Mouse (Mus musculus): Measurements from ENCODE around the gene Kif5a.

The Kif5a gene

GRCm38 (mm10) chr10:127264336-127264735 lies 1.2 kb upstream of the Kif5a start:
- DNase-seq = no peak

- no peak for DNase-seq
These were observed 483 bp upstream of the Kif5a start for GRCm38 (mm10) chr10:127263631-127264030.

GRCm38 (mm10) chr10:127261706-127262547 lies 1.2 kb downstream of the Kif5a start:
- no peak for DNase-seq

- DNase-seq = no peak
These were observed 4.7 kb downstream of the Kif5a start for GRCm38 (mm10) chr10:127258489-127258888.

- DNase-seq = no peak
These were observed 5.4 kb downstream of the Kif5a start for GRCm38 (mm10) chr10:127257790-127258189.

- DNase-seq = no peak
These were observed 7.4 kb downstream of the Kif5a start for GRCm38 (mm10) chr10:127255625-127256345.

- no peak for DNase-seq
These were observed 12.3 kb downstream of the Kif5a start for GRCm38 (mm10) chr10:127250810-127251209.

GRCm38 (mm10) chr10:127238241-127238824 lies 24.8 kb downstream of the Kif5a start:
- no peak for DNase-seq

- DNase-seq = no peak
These were observed 26.6 kb downstream of the Kif5a start for GRCm38 (mm10) chr10:127236541-127236940.

- peak; percentile 36 for DNase-seq
These were observed 30.0 kb downstream of the Kif5a start for GRCm38 (mm10) chr10:127233141-127233540.

GRCm38 (mm10) chr10:127231741-127232140 lies 31.4 kb downstream of the Kif5a start:
- DNase-seq = no peak

- DNase-seq = no peak
These were observed 32.5 kb downstream of the Kif5a start for GRCm38 (mm10) chr10:127230693-127231092.

GRCm38 (mm10) chr10:127228897-127229296 lies 34.3 kb downstream of the Kif5a start:
- DNase-seq = peak; percentile 58

GRCm38 (mm10) chr10:127227163-127227562 lies 36.0 kb downstream of the Kif5a start:
- no peak for DNase-seq

GRCm38 (mm10) chr10:127226318-127226895 lies 36.7 kb downstream of the Kif5a start:
- DNase-seq = no peak

- DNase-seq = peak; percentile 28
These were observed 37.4 kb downstream of the Kif5a start for GRCm38 (mm10) chr10:127225732-127226131.

- DNase-seq = no peak
These were observed 37.9 kb downstream of the Kif5a start for GRCm38 (mm10) chr10:127225213-127225612.

- DNase-seq = no peak
These were observed 44.8 kb downstream of the Kif5a start for GRCm38 (mm10) chr10:127218339-127218738.

- DNase-seq = no peak
These were observed 46.0 kb downstream of the Kif5a start for GRCm38 (mm10) chr10:127217177-127217576.

- DNase-seq = no peak
These were observed 46.7 kb downstream of the Kif5a start for GRCm38 (mm10) chr10:127216456-127216855.

GRCm38 (mm10) chr10:127214422-127214803 lies 48.7 kb downstream of the Kif5a start:
- DNase-seq = no peak

GRCm38 (mm10) chr10:127213704-127214421 lies 49.3 kb downstream of the Kif5a start:
- no peak for DNase-seq

GRCm38 (mm10) chr10:127213272-127213671 lies 49.9 kb downstream of the Kif5a start:
- DNase-seq = no peak
